Mouse (Mus musculus) thymus, postnatal 25 days (tissue): ENCODE measurements around the gene Stard7.
"Not testable (repeated sequence)": the region's sequence is repeated elsewhere in the genome, so short reads cannot be mapped to it uniquely, and the experiment has no call there.

ENCODE experiments used
- DNase-seq: peaks from one replicate; pipeline ENCODE4 v3.0.0; 2022

Gene Stard7

GRCm38 (mm10) chr2:127275551-127276320, 5.7 kb downstream of the Stard7 start:
- no peak for DNase-seq

- no peak for DNase-seq
Measured at GRCm38 (mm10) chr2:127278162-127278561, 8.1 kb downstream of the Stard7 start.

- DNase-seq = no peak
Measured at GRCm38 (mm10) chr2:127292250-127292649, 22.2 kb downstream of the Stard7 start.

- no peak for DNase-seq
Measured at GRCm38 (mm10) chr2:127297001-127297805, 27.2 kb downstream of the Stard7 start.

GRCm38 (mm10) chr2:127298056-127298455, 28.0 kb downstream of the Stard7 start:
- no peak for DNase-seq

- DNase-seq = no peak
Measured at GRCm38 (mm10) chr2:127300701-127301100, 30.7 kb downstream of the Stard7 start.

GRCm38 (mm10) chr2:127301883-127302282, 31.9 kb downstream of the Stard7 start:
- DNase-seq = no peak

- DNase-seq = not testable (repeated sequence)
Measured at GRCm38 (mm10) chr2:127304192-127304591, 34.2 kb downstream of the Stard7 start.

GRCm38 (mm10) chr2:127304609-127305210, 34.7 kb downstream of the Stard7 start:
- no peak for DNase-seq

- DNase-seq = no peak
Measured at GRCm38 (mm10) chr2:127306123-127306522, 36.1 kb downstream of the Stard7 start.

- DNase-seq = no peak
Measured at GRCm38 (mm10) chr2:127307179-127307578, 37.2 kb downstream of the Stard7 start.

GRCm38 (mm10) chr2:127308660-127309059, 38.6 kb downstream of the Stard7 start:
- no peak for DNase-seq

GRCm38 (mm10) chr2:127310246-127310645, 40.2 kb downstream of the Stard7 start:
- DNase-seq = peak; percentile 3

GRCm38 (mm10) chr2:127310685-127311084, 40.7 kb downstream of the Stard7 start:
- DNase-seq = no peak

GRCm38 (mm10) chr2:127311193-127311592, 41.2 kb downstream of the Stard7 start:
- DNase-seq = peak; percentile 45

- no peak for DNase-seq
Measured at GRCm38 (mm10) chr2:127312801-127313200, 42.8 kb downstream of the Stard7 start.

GRCm38 (mm10) chr2:127313878-127314277, 43.9 kb downstream of the Stard7 start:
- peak; percentile 45 for DNase-seq

- DNase-seq = peak; percentile 88
Measured at GRCm38 (mm10) chr2:127314467-127315154, 44.6 kb downstream of the Stard7 start.

- DNase-seq = peak; percentile 9
Measured at GRCm38 (mm10) chr2:127315155-127315470, 45.1 kb downstream of the Stard7 start.

GRCm38 (mm10) chr2:127316431-127316830, 46.4 kb downstream of the Stard7 start:
- no peak for DNase-seq

- peak; percentile 47 for DNase-seq
Measured at GRCm38 (mm10) chr2:127318136-127318535, 48.1 kb downstream of the Stard7 start.

GRCm38 (mm10) chr2:127319071-127319470, 49.1 kb downstream of the Stard7 start:
- DNase-seq = no peak

- no peak for DNase-seq
Measured at GRCm38 (mm10) chr2:127322671-127323285, 52.8 kb downstream of the Stard7 start.
